Mouse (Mus musculus) G1E (cell line): ENCODE measurements around the gene Gm28038. TPM values are rescaled to one million over a fixed set of nuclear protein-coding genes. Genes with fewer than 3 reads are reported as not detected.

Experiments used
- ATAC-seq: 2 replicates; pipeline ENCODE4 v1.8.0; 2016; ENCODE audit warnings: mild to moderate bottlenecking; ENCODE audit not compliant: insufficient number of reproducible peaks, poor library complexity, low FRiP score, severe bottlenecking; ENCODE audit errors: extremely low read depth
- DNase-seq: peaks from one replicate; pipeline ENCODE4 v3.0.0; 2012; ENCODE audit warnings: low spot score
- H3K27me3 ChIP-seq: 2 replicates; pipeline ENCODE4 v1.6.1; 2012; ENCODE audit warnings: mild to moderate bottlenecking, low read length, inconsistent platforms; ENCODE audit not compliant: insufficient read depth
- H3K36me3 ChIP-seq: replicated peaks from 2 replicates; pipeline ENCODE3; 2012; ENCODE audit warnings: mild to moderate bottlenecking, inconsistent platforms
- H3K4me1 ChIP-seq: 2 replicates; pipeline ENCODE4 v1.6.1; 2012; ENCODE audit warnings: low read depth, low read length, inconsistent platforms, mixed read lengths; ENCODE audit not compliant: insufficient read depth
- H3K4me3 ChIP-seq: 2 replicates; pipeline ENCODE4 v1.5.1; 2012; ENCODE audit warnings: low read depth, mild to moderate bottlenecking, inconsistent platforms, low read length, moderate library complexity, mixed read lengths
- H3K9me3 ChIP-seq: replicated peaks from 2 replicates; pipeline ENCODE4 v1.6.1; 2012; ENCODE audit warnings: inconsistent platforms
- CTCF ChIP-seq: IDR thresholded peaks from 2 replicates; pipeline ENCODE4 v1.5.1; 2012; ENCODE audit warnings: low read depth, low read length, inconsistent platforms, mixed read lengths
- GATA1 ChIP-seq: IDR thresholded peaks from 2 replicates; pipeline ENCODE4 v1.6.1; 2012; ENCODE audit warnings: borderline replicate concordance, low read length, inconsistent platforms, mixed read lengths
- GATA2 ChIP-seq: IDR thresholded peaks from 2 replicates; pipeline ENCODE4 v1.6.1; 2012; ENCODE audit warnings: low read depth, low read length, inconsistent platforms, borderline replicate concordance
- POLR2AphosphoS5 ChIP-seq: IDR thresholded peaks from 2 replicates; pipeline ENCODE4 v1.6.1; 2012; ENCODE audit warnings: low read depth, low read length, inconsistent platforms; ENCODE audit not compliant: insufficient replicate concordance
- TAL1 ChIP-seq: conservative IDR thresholded peaks from 2 replicates; pipeline ENCODE4 v1.6.1; 2012; ENCODE audit warnings: low read depth, low read length, inconsistent platforms, mixed read lengths
- polyA plus RNA-seq: library from polyadenylated mRNA; stranded (reverse); fragments of >175 nt; gene quantifications from 2 replicates; pipeline ENCODE4 v1.2.3, GENCODE M21; 2012
- total RNA-seq, 2 experiments: library from RNA; stranded (forward) in 1 of 2; stranded (reverse) in 1 of 2; fragments of 200-1000 nt in 1 of 2; fragments of >200 nt in 1 of 2; fragmentation: Nextera tagmentation in 1 of 2; gene quantifications; 2 replicates each; pipeline ENCODE4 v1.2.3; 2014 to 2017

The Gm28038 gene
- total and polyA plus RNA-seq, 3 experiments, result not detected

GRCm38 (mm10) chr2:30336174-30336915 lies 55.5 kb downstream of the Gm28038 start:
- DNase-seq, result no peak

GRCm38 (mm10) chr2:30337179-30337578 lies 56.3 kb downstream of the Gm28038 start:
- H3K36me3 ChIP-seq, result peaks cover 100% of the 10 kb centered on the region
- no peak for TF ChIP-seq CTCF
- no peak for TF ChIP-seq GATA1
- no peak for TF ChIP-seq POLR2AphosphoS5
- no peak for TF ChIP-seq TAL1
- no peak for TF ChIP-seq GATA2
- no peak for ATAC-seq

More at GRCm38 (mm10) chr2:30336174-30336915, 55.5 kb downstream of the Gm28038 start:
- Histone ChIP-seq H3K9me3 (no peaks in the 10 kb centered on the region), H3K4me1 (no peaks in the 10 kb centered on the region; the same call in 1 of the 2 replicates), H3K36me3 (peaks cover 100% of the 10 kb centered on the region), H3K4me3 (no peak overlapping the region), H3K27me3 (no peaks in the 10 kb centered on the region)
- TF ChIP-seq GATA1, result no peak
- ATAC-seq, result no peak

GRCm38 (mm10) chr2:30342061-30342460 lies 61.2 kb downstream of the Gm28038 start:
- TF ChIP-seq POLR2AphosphoS5, result no peak
- no peak for TF ChIP-seq GATA2
- no peak for TF ChIP-seq GATA1
- TF ChIP-seq CTCF, result no peak
- TF ChIP-seq TAL1, result no peak
- no peaks in the 10 kb centered on the region for H3K27me3 ChIP-seq
- peaks cover 100% of the 10 kb centered on the region for H3K36me3 ChIP-seq
- ATAC-seq (no peak), DNase-seq (no peak)
- no peaks in the 10 kb centered on the region for H3K9me3 ChIP-seq
- H3K4me3 ChIP-seq, result no peak overlapping the region
- peaks cover 2% of the 10 kb centered on the region for H3K4me1 ChIP-seq

More at GRCm38 (mm10) chr2:30337179-30337578, 56.3 kb downstream of the Gm28038 start:
- no peaks in the 10 kb centered on the region for H3K27me3 ChIP-seq
- no peak for DNase-seq
- no peak overlapping the region for H3K4me3 ChIP-seq
- H3K9me3 ChIP-seq, result no peaks in the 10 kb centered on the region
- no peaks in the 10 kb centered on the region; the same call in 1 of the 2 replicates for H3K4me1 ChIP-seq

- H3K36me3 ChIP-seq, result peaks cover 100% of the 10 kb centered on the region
- ATAC-seq, result no peak
Measured at GRCm38 (mm10) chr2:30342544-30342943, 61.7 kb downstream of the Gm28038 start.

GRCm38 (mm10) chr2:30343601-30344137 lies 62.8 kb downstream of the Gm28038 start:
- H3K36me3 ChIP-seq, result peaks cover 100% of the 10 kb centered on the region
- no peaks in the 10 kb centered on the region for H3K27me3 ChIP-seq
- peaks cover 2% of the 10 kb centered on the region for H3K4me1 ChIP-seq
- no peak overlapping the region for H3K4me3 ChIP-seq
- no peaks in the 10 kb centered on the region for H3K9me3 ChIP-seq
- ATAC-seq (no peak), DNase-seq (no peak)
- no peak for TF ChIP-seq TAL1
- TF ChIP-seq GATA2, result no peak
- TF ChIP-seq GATA1, result no peak
- no peak for TF ChIP-seq POLR2AphosphoS5
- no peak for TF ChIP-seq CTCF

More at GRCm38 (mm10) chr2:30342544-30342943, 61.7 kb downstream of the Gm28038 start:
- Histone ChIP-seq H3K4me3 (no peak overlapping the region), H3K4me1 (peaks cover 2% of the 10 kb centered on the region), H3K9me3 (no peaks in the 10 kb centered on the region), H3K27me3 (no peaks in the 10 kb centered on the region)
- TF ChIP-seq POLR2AphosphoS5 (no peak), GATA2 (no peak), GATA1 (no peak), TAL1 (no peak), CTCF (no peak)
- DNase-seq, result no peak

GRCm38 (mm10) chr2:30345971-30346676 lies 65.3 kb downstream of the Gm28038 start:
- H3K4me3 ChIP-seq, result no peak overlapping the region
- H3K36me3 ChIP-seq, result peaks cover 100% of the 10 kb centered on the region
- ATAC-seq, result no peak
- no peaks in the 10 kb centered on the region for H3K27me3 ChIP-seq
- DNase-seq, result no peak
- H3K9me3 ChIP-seq, result no peaks in the 10 kb centered on the region
- TF ChIP-seq POLR2AphosphoS5 (no peak), TAL1 (no peak), GATA2 (no peak), GATA1 (no peak), CTCF (no peak)
- H3K4me1 ChIP-seq, result peaks cover 17% of the 10 kb centered on the region
